Mouse (Mus musculus) layer of hippocampus, adult 18-20 months (tissue): ENCODE data around the gene Ipo9. TPM values are rescaled to one million over a fixed set of nuclear protein-coding genes. Genes with fewer than 3 reads are reported as not detected.

Experiments used
- DNase-seq, 2 experiments: peaks; one replicate each; pipeline ENCODE4 v3.0.0; 2022; ENCODE audit warnings: low spot score in 2 of 2
- long read RNA-seq: library from polyadenylated mRNA; stranded (forward); transcript quantifications from one replicate; pipeline ENCODE4 v2.0.0, GENCODE M21; 2021
- total RNA-seq, 2 experiments: library from RNA; stranded (reverse); gene quantifications; 2 replicates each; pipeline ENCODE4 v1.2.3; 2021

Ipo9 gene
- total RNA-seq, result 100 to 1,000 TPM; 142 to 153 TPM
- long read RNA-seq, full-length matches to known transcripts, result 116 of 150 reads
- long read RNA-seq, partial matches to known transcripts, result 11 of 150 reads
- long read RNA-seq, other reads (novel, unspliced or antisense), result 23 of 150 reads

GRCm38 (mm10) chr1:135429901-135430668 lies at the start of gene Ipo9:
Gene Ipo9 (minus strand): TSS chr1:135430499.
- peak; percentile 90 to 95 for DNase-seq

GRCm38 (mm10) chr1:135475571-135475895 lies 45.2 kb upstream of the Ipo9 start:
- no peak for DNase-seq

- peak in 1 of 2 experiments; percentile 47 for DNase-seq
Observed at GRCm38 (mm10) chr1:135474861-135475570, 44.7 kb upstream of the Ipo9 start.

GRCm38 (mm10) chr1:135472536-135472935 lies 42.2 kb upstream of the Ipo9 start:
- no peak for DNase-seq

- no peak for DNase-seq
Observed at GRCm38 (mm10) chr1:135471742-135472141, 41.4 kb upstream of the Ipo9 start.

GRCm38 (mm10) chr1:135470546-135470945 lies 40.2 kb upstream of the Ipo9 start:
- DNase-seq, result no peak

- DNase-seq, result no peak
Observed at GRCm38 (mm10) chr1:135467462-135467861, 37.2 kb upstream of the Ipo9 start.

GRCm38 (mm10) chr1:135466935-135467334 lies 36.6 kb upstream of the Ipo9 start:
- DNase-seq, result no peak

GRCm38 (mm10) chr1:135465734-135466133 lies 35.4 kb upstream of the Ipo9 start:
- no peak for DNase-seq

- no peak for DNase-seq
Observed at GRCm38 (mm10) chr1:135462736-135463135, 32.4 kb upstream of the Ipo9 start.

- peak in 1 of 2 experiments; percentile 39 for DNase-seq
Observed at GRCm38 (mm10) chr1:135462304-135462703, 32.0 kb upstream of the Ipo9 start.

- peak; percentile 38 to 82 for DNase-seq
Observed at GRCm38 (mm10) chr1:135461097-135461730, 30.9 kb upstream of the Ipo9 start.

GRCm38 (mm10) chr1:135460521-135460920 lies 30.2 kb upstream of the Ipo9 start:
- DNase-seq, result no peak

GRCm38 (mm10) chr1:135457860-135458259 lies 27.6 kb upstream of the Ipo9 start:
- no peak for DNase-seq

- no peak for DNase-seq
Observed at GRCm38 (mm10) chr1:135452259-135452658, 22.0 kb upstream of the Ipo9 start.

- DNase-seq, result no peak
Observed at GRCm38 (mm10) chr1:135451419-135451818, 21.1 kb upstream of the Ipo9 start.

GRCm38 (mm10) chr1:135449876-135450275 lies 19.6 kb upstream of the Ipo9 start:
- no peak for DNase-seq

GRCm38 (mm10) chr1:135448940-135449339 lies 18.6 kb upstream of the Ipo9 start:
- no peak for DNase-seq

GRCm38 (mm10) chr1:135443506-135443905 lies 13.2 kb upstream of the Ipo9 start:
- DNase-seq, result no peak

GRCm38 (mm10) chr1:135441861-135442260 lies 11.6 kb upstream of the Ipo9 start:
- DNase-seq, result no peak

GRCm38 (mm10) chr1:135440986-135441385 lies 10.7 kb upstream of the Ipo9 start:
- no peak for DNase-seq

GRCm38 (mm10) chr1:135438801-135439200 lies 8.5 kb upstream of the Ipo9 start:
- no peak for DNase-seq
